Mouse (Mus musculus) monocyte, adult 5-6 weeks (primary cell): Measurements from ENCODE around the gene Angpt4. TPM values are rescaled to one million over a fixed set of nuclear protein-coding genes. Genes with fewer than 3 reads are reported as not detected.
A peak's percentile ranks its signal among the peaks of the same experiment; 100 is the strongest.

ENCODE experiments used
- ATAC-seq: fragments of 153-309, 156-312 bp; replicated peaks from 2 replicates; pipeline ENCODE4 v1.8.0; 2017; ENCODE audit warnings: mild to moderate bottlenecking; ENCODE audit not compliant: low TSS enrichment, insufficient number of reproducible peaks, severe bottlenecking, poor library complexity, low FRiP score
- total RNA-seq: library from RNA; stranded (forward); fragments of 200-1000, 200-491, 200-594 nt; gene quantifications from 3 replicates; pipeline ENCODE4 v1.2.3, GENCODE M21; 2017

Gene Angpt4
- not detected in 3 replicates for total RNA-seq

- no peak for ATAC-seq
These were observed at the start of gene Angpt4 for GRCm38 (mm10) chr2:151910919-151911500. Angpt4 (plus strand) TSS chr2:151911210.

GRCm38 (mm10) chr2:151862257-151862810 is 48.7 kb upstream of the Angpt4 start:
- no peak for ATAC-seq

GRCm38 (mm10) chr2:151864941-151865340 is 46.1 kb upstream of the Angpt4 start:
- ATAC-seq, result no peak

- ATAC-seq, result no peak
These were observed 44.5 kb upstream of the Angpt4 start for GRCm38 (mm10) chr2:151866487-151866886.

GRCm38 (mm10) chr2:151868196-151868595 is 42.8 kb upstream of the Angpt4 start:
- ATAC-seq, result no peak

- no peak for ATAC-seq
These were observed 36.5 kb upstream of the Angpt4 start for GRCm38 (mm10) chr2:151874551-151874950.

- peak; percentile 66 for ATAC-seq
These were observed 35.0 kb upstream of the Angpt4 start for GRCm38 (mm10) chr2:151876012-151876485.

- ATAC-seq, result no peak
These were observed 32.4 kb upstream of the Angpt4 start for GRCm38 (mm10) chr2:151878645-151879044.

- no peak for ATAC-seq
These were observed 31.2 kb upstream of the Angpt4 start for GRCm38 (mm10) chr2:151879760-151880159.

GRCm38 (mm10) chr2:151891031-151891430 is 20.0 kb upstream of the Angpt4 start:
- no peak for ATAC-seq

- ATAC-seq, result no peak
These were observed 17.8 kb upstream of the Angpt4 start for GRCm38 (mm10) chr2:151893122-151893774.

- ATAC-seq, result no peak
These were observed 16.6 kb upstream of the Angpt4 start for GRCm38 (mm10) chr2:151894209-151894980.

- ATAC-seq, result no peak
These were observed 15.1 kb upstream of the Angpt4 start for GRCm38 (mm10) chr2:151895911-151896310.

- ATAC-seq, result no peak
These were observed 12.9 kb upstream of the Angpt4 start for GRCm38 (mm10) chr2:151898106-151898505.

GRCm38 (mm10) chr2:151900845-151901244 is 10.2 kb upstream of the Angpt4 start:
- ATAC-seq, result no peak

- no peak for ATAC-seq
These were observed 7.7 kb upstream of the Angpt4 start for GRCm38 (mm10) chr2:151903267-151903666.

GRCm38 (mm10) chr2:151903933-151904332 is 7.1 kb upstream of the Angpt4 start:
- ATAC-seq, result no peak

GRCm38 (mm10) chr2:151904636-151905035 is 6.4 kb upstream of the Angpt4 start:
- no peak for ATAC-seq

- ATAC-seq, result no peak
These were observed 4.0 kb upstream of the Angpt4 start for GRCm38 (mm10) chr2:151907020-151907419.
